Mouse (Mus musculus) heart, embryonic 16.5 days (tissue): Measurements from ENCODE around the gene Adamts13. TPM values are rescaled to one million over a fixed set of nuclear protein-coding genes. Genes with fewer than 3 reads are reported as not detected.
A peak's percentile ranks its signal among the peaks of the same experiment; 100 is the strongest.

ENCODE experiments used
- ATAC-seq: fragments of 200-750 bp; cut with Nextera tagmentation; replicated peaks from 2 replicates; pipeline ENCODE4 v1.8.0; 2017; ENCODE audit warnings: moderate number of reproducible peaks; ENCODE audit not compliant: insufficient read depth, low FRiP score; ENCODE audit errors: extremely low read depth
- H3K27ac ChIP-seq: fragments of 300-500 bp; sonication (generic); 2 replicates; pipeline ENCODE4 v1.5.1; 2014; ENCODE audit warnings: mild to moderate bottlenecking, low read length, control low read depth, moderate library complexity
- H3K27me3 ChIP-seq: fragments of 300-500 bp; sonication (generic); 2 replicates; pipeline ENCODE4 v1.6.1; 2014; ENCODE audit warnings: low read length, mixed read lengths; ENCODE audit not compliant: control insufficient read depth, insufficient read depth
- H3K36me3 ChIP-seq: fragments of 300-500 bp; sonication (generic); 2 replicates; pipeline ENCODE4 v1.6.1; 2014; ENCODE audit not compliant: control insufficient read depth, insufficient read depth
- H3K4me1 ChIP-seq: fragments of 300-500 bp; sonication (generic); 2 replicates; pipeline ENCODE4 v1.6.1; 2014; ENCODE audit warnings: low read length, mixed read lengths; ENCODE audit not compliant: control insufficient read depth, insufficient read depth
- H3K4me2 ChIP-seq: fragments of 300-500 bp; sonication (generic); 2 replicates; pipeline ENCODE4 v1.6.1; 2014; ENCODE audit warnings: low read depth, mild to moderate bottlenecking, control low read depth, low read length
- H3K4me3 ChIP-seq: fragments of 300-500 bp; sonication (generic); 2 replicates; pipeline ENCODE4 v1.5.1; 2014; ENCODE audit warnings: mild to moderate bottlenecking, control low read depth, low read length
- H3K9ac ChIP-seq: fragments of 300-500 bp; sonication (generic); 2 replicates; pipeline ENCODE4 v1.6.1; 2014; ENCODE audit warnings: low read length, control low read depth
- H3K9me3 ChIP-seq: fragments of 300-500 bp; sonication (generic); replicated peaks from 2 replicates; pipeline ENCODE4 v1.6.1; 2016; ENCODE audit warnings: low read length; ENCODE audit not compliant: control insufficient read depth
- WGBS: fragments of 180-500 bp; shearing (Covaris S2); extraction: QIAGEN DNeasy Blood & Tissue Kit; methylation state at CpG from one replicate; pipeline ENCODE4 v1.1.7; 2014; 5-methylcytosine and 5-hydroxymethylcytosine counted together
- polyA plus RNA-seq: library from polyadenylated mRNA; unstranded; fragments of >200 nt; fragmentation: Nextera tagmentation; extraction: Ambion mirVana; gene quantifications from 2 replicates; pipeline ENCODE4 v1.2.1, GENCODE M21; 2015

The Adamts13 gene
- polyA plus RNA-seq, 1 experiment from 2014 or later: not detected

DNA sequence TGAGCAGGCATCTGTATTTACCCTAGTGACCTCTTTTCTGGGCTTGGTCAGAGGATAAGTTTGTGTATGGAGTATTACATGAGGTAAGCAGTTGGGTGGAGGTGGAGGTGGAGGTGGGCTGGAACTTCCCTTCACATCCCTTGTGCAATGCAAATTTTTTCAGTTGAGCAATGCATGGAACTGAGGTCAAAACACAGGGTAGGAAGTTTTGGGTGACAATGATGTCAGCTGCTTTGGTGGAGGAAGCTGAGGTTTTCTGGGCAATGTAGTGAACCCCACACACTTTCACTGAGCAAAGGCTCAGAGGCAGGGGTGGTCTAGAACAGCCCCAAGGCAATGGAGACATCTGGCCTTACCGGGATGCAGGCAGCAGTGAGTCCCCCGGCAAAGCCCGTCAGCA lies 52.3 kb downstream of the Adamts13 start:
- Histone ChIP-seq H3K27ac (no peak overlapping the region), H3K4me2 (no peak overlapping the region)

DNA sequence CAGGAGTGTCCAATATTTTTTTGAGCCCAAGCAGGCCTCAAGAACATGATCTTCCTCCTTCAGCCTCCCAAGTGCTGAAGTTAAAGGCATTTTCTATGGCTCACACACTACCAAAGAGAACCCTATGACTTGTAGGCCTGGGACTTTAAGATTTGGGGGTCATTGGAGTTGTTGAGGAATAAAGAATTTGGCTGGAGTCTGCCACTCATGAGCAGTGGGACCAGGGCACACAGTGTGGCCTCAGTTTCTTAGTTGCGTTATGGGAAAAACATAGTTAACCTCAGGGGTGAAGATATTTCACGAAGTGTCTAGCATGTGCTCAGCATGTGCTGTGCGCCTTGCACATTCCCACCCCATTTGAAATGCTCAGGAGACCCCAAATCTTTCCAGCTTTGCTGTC lies 53.1 kb downstream of the Adamts13 start:
- no peaks in the 10 kb centered on the region for H3K36me3 ChIP-seq
- no peak overlapping the region for H3K4me2 ChIP-seq
- H3K9me3 ChIP-seq: no peaks in the 10 kb centered on the region
- no peaks in the 10 kb centered on the region for H3K4me1 ChIP-seq
- WGBS: 85% methylated on average over 3 of the region's 3 CpGs
- H3K9ac ChIP-seq: no peak overlapping the region
- H3K4me3 ChIP-seq: no peak overlapping the region
- ATAC-seq: no peak
- H3K27me3 ChIP-seq: peaks cover 4% of the 10 kb centered on the region; the same call in 1 of the 2 replicates
- no peak overlapping the region for H3K27ac ChIP-seq

More for the DNA sequence above, 52.3 kb downstream of the Adamts13 start:
- no peak for ATAC-seq
- H3K9me3 ChIP-seq: no peaks in the 10 kb centered on the region
- H3K4me3 ChIP-seq: no peak overlapping the region
- WGBS: 73% methylated on average over 3 of the region's 3 CpGs
- no peaks in the 10 kb centered on the region for H3K4me1 ChIP-seq
- H3K36me3 ChIP-seq: no peaks in the 10 kb centered on the region
- no peak overlapping the region for H3K9ac ChIP-seq
- H3K27me3 ChIP-seq: peaks cover 4% of the 10 kb centered on the region; the same call in 1 of the 2 replicates

DNA sequence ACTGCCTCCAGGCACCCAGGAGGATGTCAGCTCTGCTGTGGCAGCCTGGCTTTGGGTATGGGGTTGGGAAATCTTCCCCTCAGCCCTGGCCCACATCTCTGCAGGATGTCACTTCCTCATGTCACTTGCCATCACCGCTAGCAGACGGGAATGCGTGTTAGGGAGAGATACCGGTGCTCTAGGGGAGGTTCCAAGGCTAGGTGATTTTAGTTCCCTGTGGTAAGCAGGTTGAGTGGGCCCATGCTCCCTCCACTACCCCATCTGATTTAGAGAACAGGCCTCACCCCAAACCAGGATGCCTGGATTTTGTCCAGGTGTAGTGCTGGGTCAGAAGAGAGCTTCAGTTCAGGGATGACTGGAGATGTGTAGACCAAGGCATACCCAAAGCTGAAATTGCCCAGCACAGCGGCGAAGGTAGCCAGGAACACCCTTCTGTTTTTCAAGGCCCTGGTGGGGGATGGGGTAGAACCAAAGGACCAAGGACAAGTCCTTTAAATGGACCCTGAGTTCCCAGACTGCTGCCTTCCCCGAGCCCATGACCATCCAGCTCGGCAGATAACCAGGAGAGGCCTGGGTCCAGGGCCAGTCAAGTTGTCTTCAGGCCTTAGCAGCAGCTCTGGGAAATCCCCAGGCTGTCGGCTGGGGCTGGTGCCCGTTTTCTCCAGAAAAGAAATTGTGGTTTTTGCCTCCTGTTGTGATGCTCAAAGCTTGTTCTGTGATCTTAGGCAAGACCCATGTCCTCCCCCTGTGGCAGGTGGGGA lies 53.8 kb downstream of the Adamts13 start:
- no peak overlapping the region for H3K4me2 ChIP-seq
- no peaks in the 10 kb centered on the region for H3K9me3 ChIP-seq
- WGBS: 58% methylated on average over 10 of the region's 10 CpGs
- no peak overlapping the region for H3K4me3 ChIP-seq
- no peak for ATAC-seq
- no peaks in the 10 kb centered on the region for H3K4me1 ChIP-seq
- no peak overlapping the region for H3K27ac ChIP-seq
- H3K36me3 ChIP-seq: no peaks in the 10 kb centered on the region
- peaks cover 4% of the 10 kb centered on the region; the same call in 1 of the 2 replicates for H3K27me3 ChIP-seq
- no peak overlapping the region for H3K9ac ChIP-seq

DNA sequence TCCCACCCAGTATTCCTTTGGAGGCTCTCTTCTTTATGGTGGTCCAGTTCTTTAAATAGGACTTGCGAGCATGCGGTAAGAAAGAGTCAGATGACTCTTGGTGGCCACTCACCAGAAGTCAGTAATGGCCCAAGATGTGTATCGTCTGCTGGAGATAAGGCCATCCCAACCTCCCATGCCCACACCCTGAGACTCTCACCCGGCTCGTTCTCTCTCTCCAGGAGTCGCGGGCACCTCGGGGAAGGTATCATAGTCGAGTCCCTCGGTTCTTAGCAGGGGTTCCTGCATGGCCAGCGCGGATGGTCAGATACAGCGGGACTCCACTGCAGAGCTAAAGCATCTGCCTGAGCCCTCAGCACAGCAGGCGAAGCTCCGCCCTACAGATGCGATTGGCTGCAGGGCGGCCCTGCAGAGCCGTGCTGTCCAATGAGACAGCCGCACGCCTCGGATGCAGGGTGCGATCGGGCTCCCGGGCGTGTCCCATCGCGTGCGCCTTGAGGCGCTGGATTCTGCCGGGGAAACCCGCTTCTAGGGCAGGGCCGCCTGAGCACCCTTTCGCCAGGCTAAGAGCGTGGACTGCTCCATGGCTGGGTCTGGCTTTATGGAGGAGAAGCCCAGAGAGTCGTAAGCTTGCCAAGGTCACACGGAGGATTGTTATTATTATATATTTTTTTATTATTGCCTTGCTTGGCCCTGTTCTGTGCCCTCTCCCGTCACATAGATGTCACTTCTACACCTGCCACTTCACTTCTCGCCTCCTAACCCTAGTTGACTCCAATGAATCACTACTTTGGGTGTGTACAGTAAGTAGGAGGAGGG lies 54.6 kb downstream of the Adamts13 start, which contains the start of gene Slc2a6:
Slc2a6 (minus strand) TSS at position 381 of the 819 bp plus-strand sequence.
- peak; percentile 95 for ATAC-seq
- 0 out of 2 replicates have a peak within 1 kb of the TSS, but pooled peaks have one; percentile 39 for H3K9ac ChIP-seq
- H3K4me2 ChIP-seq: peak within 1 kb of the TSS; percentile 63
- no peaks in the 10 kb centered on the region for H3K9me3 ChIP-seq
- no peaks in the 10 kb centered on the region for H3K36me3 ChIP-seq
- H3K4me3 ChIP-seq: peak within 1 kb of the TSS; percentile 32
- no peak within 1 kb of the TSS for H3K27ac ChIP-seq
- H3K27me3 ChIP-seq: peaks cover 4% of the 10 kb centered on the region; the same call in 1 of the 2 replicates
- 2% methylated on average over 38 of the region's 38 CpGs for WGBS
- H3K4me1 ChIP-seq: no peaks in the 10 kb centered on the region

DNA sequence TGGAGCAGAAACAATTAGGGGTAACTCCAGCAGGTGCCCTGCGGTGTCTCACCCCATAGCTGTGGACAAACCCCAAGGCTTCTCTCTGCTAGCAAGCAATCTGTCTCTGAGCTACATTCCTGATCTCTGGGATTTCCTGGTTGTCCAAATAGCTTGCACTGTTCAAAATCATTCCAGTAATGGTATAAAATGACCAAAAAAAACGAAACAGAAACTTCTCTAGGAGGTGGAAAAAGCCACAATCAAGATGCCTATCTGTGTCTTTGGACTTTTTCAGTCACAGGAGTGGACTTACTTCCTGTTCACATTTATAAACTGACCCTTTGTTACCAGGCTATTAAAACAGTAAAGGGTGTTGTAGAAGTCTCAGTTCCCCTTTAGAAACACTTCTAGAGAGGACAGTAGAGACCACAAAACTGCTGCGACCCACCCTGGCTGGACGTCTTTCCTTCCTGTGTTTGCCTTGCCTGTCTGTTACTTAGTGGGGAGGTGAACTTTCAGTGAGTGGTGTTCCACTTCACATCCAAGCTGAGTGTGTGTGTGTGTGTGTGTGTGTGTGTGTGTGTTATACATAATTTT lies 55.3 kb downstream of the Adamts13 start:
- Histone ChIP-seq H3K36me3 (no peaks in the 10 kb centered on the region), H3K4me1 (no peaks in the 10 kb centered on the region), H3K9ac (no peak overlapping the region), H3K4me3 (peak overlapping the region; percentile 32; the same call in 1 of the 2 replicates), H3K27me3 (peaks cover 4% of the 10 kb centered on the region; the same call in 1 of the 2 replicates), H3K4me2 (peak overlapping the region; percentile 63), H3K27ac (no peak overlapping the region), H3K9me3 (no peaks in the 10 kb centered on the region)
- ATAC-seq: no peak
- 55% methylated on average over 4 of the region's 4 CpGs for WGBS

DNA sequence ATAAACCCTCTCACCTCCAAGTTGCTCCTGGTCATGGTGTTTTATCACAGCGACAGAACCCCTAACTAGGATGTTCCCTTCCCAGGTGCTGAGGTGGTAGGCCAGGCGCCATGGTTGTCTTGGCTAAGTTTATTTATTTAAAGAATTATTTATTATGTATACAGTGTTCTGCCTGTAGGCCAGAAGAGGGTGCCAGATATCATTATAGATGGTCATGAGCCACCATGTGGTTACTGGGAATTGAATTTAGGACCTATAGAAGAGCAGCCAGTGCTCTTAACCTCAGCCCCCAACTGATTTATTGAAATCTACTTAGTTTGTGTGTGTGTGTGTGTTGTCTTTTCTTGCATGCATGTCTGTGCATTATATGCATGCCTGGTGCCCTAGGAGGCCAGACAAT lies 59.1 kb downstream of the Adamts13 start:
- WGBS: 59% methylated on average over 2 of the region's 2 CpGs
- Histone ChIP-seq H3K9me3 (no peaks in the 10 kb centered on the region), H3K27me3 (peaks cover 4% of the 10 kb centered on the region; the same call in 1 of the 2 replicates), H3K4me3 (no peak overlapping the region), H3K4me1 (no peaks in the 10 kb centered on the region), H3K4me2 (no peak overlapping the region), H3K9ac (no peak overlapping the region), H3K36me3 (no peaks in the 10 kb centered on the region), H3K27ac (no peak overlapping the region)
- ATAC-seq: no peak

DNA sequence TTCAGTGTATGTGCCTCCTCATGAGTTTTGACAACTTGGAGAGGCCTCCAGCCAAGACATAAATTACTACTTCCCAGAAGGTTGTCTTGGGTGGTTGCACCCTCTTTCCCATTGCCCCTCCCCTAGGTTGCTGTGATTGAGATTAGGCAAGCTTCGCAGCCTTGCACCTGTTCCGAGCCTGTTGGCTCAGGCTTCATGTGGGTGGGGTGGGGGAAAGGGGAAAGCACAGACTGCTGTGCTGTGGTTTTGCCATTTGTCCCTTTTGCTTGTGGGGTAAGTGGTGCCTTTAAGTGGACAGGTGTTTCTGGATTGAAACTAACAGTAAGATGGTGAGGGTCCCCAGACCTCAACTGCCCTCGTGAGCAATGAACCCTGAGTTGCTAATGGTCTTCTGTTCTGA lies 62.8 kb downstream of the Adamts13 start:
- H3K4me2 ChIP-seq: no peak overlapping the region
- no peak for ATAC-seq
- H3K27ac ChIP-seq: no peak overlapping the region
- H3K27me3 ChIP-seq: no peaks in the 10 kb centered on the region
- H3K36me3 ChIP-seq: no peaks in the 10 kb centered on the region
- H3K9me3 ChIP-seq: no peaks in the 10 kb centered on the region
- 62% methylated on average over 3 of the region's 3 CpGs for WGBS
- H3K4me1 ChIP-seq: no peaks in the 10 kb centered on the region
- no peak overlapping the region for H3K9ac ChIP-seq
- H3K4me3 ChIP-seq: no peak overlapping the region

DNA sequence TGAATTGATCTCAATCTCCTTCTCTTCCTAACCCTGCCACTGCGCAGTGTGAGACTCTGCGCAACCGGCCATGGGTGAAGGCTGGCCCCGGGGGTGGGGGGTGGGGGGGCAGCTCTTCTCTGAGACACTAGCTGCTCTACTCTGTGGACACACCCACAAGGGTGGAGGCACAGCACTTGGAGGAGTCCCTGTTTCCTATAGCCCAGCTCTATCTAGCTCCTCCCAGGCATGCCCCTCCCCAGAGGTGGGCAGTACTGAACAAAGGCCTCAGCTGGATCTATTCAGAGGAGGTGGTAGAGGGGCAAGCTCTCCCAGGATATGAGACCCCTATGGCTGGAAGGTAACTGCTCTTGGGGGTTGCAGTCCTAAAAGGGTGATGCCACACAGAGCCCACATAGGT lies 63.8 kb downstream of the Adamts13 start:
- ATAC-seq: no peak

More for the DNA sequence above, 63.8 kb downstream of the Adamts13 start:
- no peaks in the 10 kb centered on the region for H3K27me3 ChIP-seq
- H3K9ac ChIP-seq: no peak overlapping the region
- no peak overlapping the region for H3K4me3 ChIP-seq
- no peak overlapping the region for H3K4me2 ChIP-seq
- H3K27ac ChIP-seq: no peak overlapping the region
- H3K4me1 ChIP-seq: no peaks in the 10 kb centered on the region
- H3K36me3 ChIP-seq: no peaks in the 10 kb centered on the region
- H3K9me3 ChIP-seq: no peaks in the 10 kb centered on the region
- WGBS: 53% methylated on average over 4 of the region's 4 CpGs
